Mouse (Mus musculus): ENCODE measurements at regions not wholly inside any gene's neighbourhood (a gene's known extent, or its start where the extent isn't known, plus 50 kb on each side); places are given as distances from the start of the nearest gene placed in this dataset.

- Histone ChIP-seq H3K27ac (replicated peaks; ENCODE audit: low read depth, low read length) (no peak overlapping the region), H3K36me3 (ENCODE audit: control insufficient read depth, insufficient read depth, low read length) (no peaks in the 10 kb centered on the region), H3K4me3 (ENCODE audit: low read depth, low read length) (no peak overlapping the region), H3K9me3 (ENCODE audit: control insufficient read depth, low read length) (0 out of 2 replicates have a peak, but pooled peaks cover 4% of the 10 kb centered on the region), H3K27me3 (replicated peaks; ENCODE audit: control insufficient read depth, insufficient read depth, low read length) (no peaks in the 10 kb centered on the region), H3K9ac (ENCODE audit: low read depth, low read length) (no peak overlapping the region), H3K4me1 (ENCODE audit: control insufficient read depth, insufficient read depth, low read length) (peaks cover 9% of the 10 kb centered on the region; the same call in 1 of the 2 replicates), H3K4me2 (ENCODE audit: low read depth, low read length) (no peak overlapping the region)
- no peak for ATAC-seq (ENCODE audit: low read depth)
- 38% methylated on average over 6 of the region's 6 CpGs for whole genome bisulfite sequencing
- DNase-seq (ENCODE audit: low spot score) = no peak
Measured at GRCm38 (mm10) chr7:82112046-82112445, 61.6 kb upstream of the Sh3gl3 start.

DNA sequence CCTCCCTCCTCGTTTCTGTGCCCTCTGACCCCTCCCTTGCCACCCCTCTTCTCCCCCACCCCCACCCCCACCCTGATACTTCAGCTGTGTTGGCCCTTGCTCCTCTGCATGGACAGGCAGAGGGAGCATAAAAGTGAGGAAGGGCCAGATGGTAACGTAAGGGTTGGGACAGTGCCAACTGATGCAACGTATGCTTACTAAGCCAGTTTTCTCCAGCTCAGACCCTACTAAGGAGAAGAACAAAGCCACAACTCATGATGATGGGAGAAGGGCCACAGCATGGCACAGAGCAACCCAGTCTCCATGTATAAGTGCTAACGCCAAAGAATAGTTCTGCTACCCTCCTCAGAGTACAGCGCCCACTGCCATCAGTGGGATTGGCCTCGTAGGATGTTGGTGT, 58.0 kb upstream of the Sh3gl3 start:
- Histone ChIP-seq H3K4me3 (ENCODE audit: low read depth, low read length) (no peak overlapping the region), H3K4me2 (ENCODE audit: low read depth, low read length) (no peak overlapping the region), H3K9me3 (ENCODE audit: control insufficient read depth, low read length) (0 out of 2 replicates have a peak, but pooled peaks cover 4% of the 10 kb centered on the region), H3K27me3 (replicated peaks; ENCODE audit: control insufficient read depth, insufficient read depth, low read length) (no peaks in the 10 kb centered on the region), H3K27ac (replicated peaks; ENCODE audit: low read depth, low read length) (no peak overlapping the region), H3K36me3 (ENCODE audit: control insufficient read depth, insufficient read depth, low read length) (no peaks in the 10 kb centered on the region), H3K4me1 (ENCODE audit: control insufficient read depth, insufficient read depth, low read length) (0 out of 2 replicates have a peak, but pooled peaks cover 4% of the 10 kb centered on the region), H3K9ac (ENCODE audit: low read depth, low read length) (no peak overlapping the region)
- ATAC-seq (ENCODE audit: low read depth) = no peak
- DNase-seq (ENCODE audit: low spot score) = no peak
- 76% methylated on average over 6 of the region's 6 CpGs for WGBS

- Histone ChIP-seq H3K9me3 (ENCODE audit: control insufficient read depth, low read length) (0 out of 2 replicates have a peak, but pooled peaks cover 4% of the 10 kb centered on the region), H3K4me3 (ENCODE audit: low read depth, low read length) (no peak overlapping the region), H3K27me3 (replicated peaks; ENCODE audit: control insufficient read depth, insufficient read depth, low read length) (no peaks in the 10 kb centered on the region), H3K36me3 (ENCODE audit: control insufficient read depth, insufficient read depth, low read length) (no peaks in the 10 kb centered on the region), H3K9ac (ENCODE audit: low read depth, low read length) (no peak overlapping the region), H3K4me2 (ENCODE audit: low read depth, low read length) (no peak overlapping the region), H3K27ac (replicated peaks; ENCODE audit: low read depth, low read length) (no peak overlapping the region), H3K4me1 (ENCODE audit: control insufficient read depth, insufficient read depth, low read length) (0 out of 2 replicates have a peak, but pooled peaks cover 4% of the 10 kb centered on the region)
- ATAC-seq (ENCODE audit: low read depth) (0 out of 2 replicates have a peak, but pooled peaks have one; percentile 63), DNase-seq (ENCODE audit: low spot score) (peak; percentile 93)
- WGBS = 16% methylated on average over 2 of the region's 2 CpGs
Measured at GRCm38 (mm10) chr7:82119266-82119665, 54.4 kb upstream of the Sh3gl3 start.

DNA sequence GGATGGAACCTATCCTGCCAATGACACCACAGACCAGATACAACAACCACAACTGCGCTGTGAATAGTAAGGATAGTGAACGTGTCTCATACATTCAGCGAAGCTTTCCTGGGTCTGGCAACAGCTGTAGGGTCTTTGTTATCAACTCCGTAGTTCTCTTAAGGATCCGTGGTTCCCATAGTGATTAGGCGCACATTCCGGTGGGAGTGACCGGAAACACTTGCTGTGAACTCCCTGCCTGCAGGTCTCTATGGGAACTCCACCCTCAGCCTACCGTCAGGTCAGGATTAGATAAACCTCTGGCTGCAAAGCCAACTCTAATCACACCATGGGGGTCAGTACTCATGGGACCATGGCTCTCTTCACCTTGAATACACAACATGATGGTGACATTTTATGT, 53.8 kb upstream of the Sh3gl3 start:
- ATAC-seq (ENCODE audit: low read depth) (no peak), DNase-seq (ENCODE audit: low spot score) (no peak)
- 63% methylated on average over 9 of the region's 9 CpGs for whole genome bisulfite sequencing
- no peak overlapping the region for H3K27ac ChIP-seq (replicated peaks; ENCODE audit: low read depth, low read length)
- H3K27me3 ChIP-seq (replicated peaks; ENCODE audit: control insufficient read depth, insufficient read depth, low read length) = no peaks in the 10 kb centered on the region
- H3K36me3 ChIP-seq (ENCODE audit: control insufficient read depth, insufficient read depth, low read length) = no peaks in the 10 kb centered on the region
- H3K9ac ChIP-seq (ENCODE audit: low read depth, low read length) = no peak overlapping the region
- H3K4me2 ChIP-seq (ENCODE audit: low read depth, low read length) = no peak overlapping the region
- 0 out of 2 replicates have a peak, but pooled peaks cover under 1% of the 10 kb centered on the region for H3K4me1 ChIP-seq (ENCODE audit: control insufficient read depth, insufficient read depth, low read length)
- no peak overlapping the region for H3K4me3 ChIP-seq (ENCODE audit: low read depth, low read length)
- 0 out of 2 replicates have a peak, but pooled peaks cover 4% of the 10 kb centered on the region for H3K9me3 ChIP-seq (ENCODE audit: control insufficient read depth, low read length)

DNA sequence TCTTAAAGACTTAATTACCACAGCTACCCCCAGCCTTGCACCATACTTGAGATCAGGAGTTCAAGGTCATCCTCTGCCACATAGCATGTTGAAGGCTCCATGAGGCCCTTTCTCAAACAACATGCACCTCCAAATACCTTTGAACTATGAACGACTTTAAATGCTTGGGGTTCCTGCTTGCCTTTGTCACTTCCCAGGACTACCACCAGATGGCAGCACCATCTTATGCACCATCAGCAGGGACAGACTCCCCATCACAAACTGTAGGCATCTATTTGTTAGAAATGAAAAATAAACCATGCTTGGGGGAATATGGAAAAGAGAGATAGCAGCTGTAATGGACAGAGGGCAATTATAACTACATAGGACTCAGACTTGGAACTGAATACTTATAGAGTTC, 51.9 kb upstream of the Sh3gl3 start:
- Histone ChIP-seq H3K27ac (replicated peaks; ENCODE audit: low read depth, low read length) (no peak overlapping the region), H3K4me1 (ENCODE audit: control insufficient read depth, insufficient read depth, low read length) (no peaks in the 10 kb centered on the region), H3K4me3 (ENCODE audit: low read depth, low read length) (no peak overlapping the region), H3K27me3 (replicated peaks; ENCODE audit: control insufficient read depth, insufficient read depth, low read length) (no peaks in the 10 kb centered on the region), H3K9me3 (ENCODE audit: control insufficient read depth, low read length) (no peaks in the 10 kb centered on the region), H3K4me2 (ENCODE audit: low read depth, low read length) (no peak overlapping the region), H3K36me3 (ENCODE audit: control insufficient read depth, insufficient read depth, low read length) (no peaks in the 10 kb centered on the region), H3K9ac (ENCODE audit: low read depth, low read length) (no peak overlapping the region)
- 0% methylated on average over 1 of the region's 1 CpGs for WGBS
- DNase-seq (ENCODE audit: low spot score) = peak; percentile 61
- no peak for ATAC-seq (ENCODE audit: low read depth)

Measured in embryonic facial prominence, embryonic 14.5 days (tissue).